ENCODE assay signal across 8 mouse cellular contexts in genomic region chr12:83688316-83689086, GRCm38 (mm10). TPM values are rescaled to one million over a fixed set of nuclear protein-coding genes. Genes with fewer than 3 reads are reported as not detected.
A peak's percentile ranks its signal among the peaks of the same experiment; 100 is the strongest.
DNase-seq lines count a peak whose midpoint lies in the region; ATAC-seq and TF ChIP-seq lines count a peak whose summit lies in the region.

No protein-coding gene starts in this region.

- WGBS in lung, adult 2 months: under 1% methylated on average over 49 of the region's 49 CpGs
- 2% methylated on average over 49 of the region's 49 CpGs for WGBS in forebrain, embryonic 10.5 days
- 1% methylated on average over 45 of the region's 49 CpGs for WGBS in intestine, embryonic 16.5 days

- H3K9ac ChIP-seq in intestine, embryonic 16.5 days (ENCODE audit: low read depth, low read length): peak overlapping the region; percentile 93

- no peak for TF ChIP-seq POLR2A in lung, adult 2 months (IDR thresholded peaks at IDR 0.05; ENCODE audit: borderline replicate concordance, extremely low read depth, low read depth, low read length)

- H3K27ac ChIP-seq in forebrain, embryonic 10.5 days: peak overlapping the region; percentile 96
- H3K27ac ChIP-seq in intestine, embryonic 16.5 days (ENCODE audit: low read length): peak overlapping the region; percentile 98

- H3K4me2 ChIP-seq in intestine, embryonic 16.5 days (ENCODE audit: low read depth, low read length): peak overlapping the region; percentile 62

- no peaks in the 10 kb centered on the region for H3K27me3 ChIP-seq in forebrain, embryonic 10.5 days (ENCODE audit: poor library complexity, severe bottlenecking)
- no peaks in the 10 kb centered on the region for H3K27me3 ChIP-seq in intestine, embryonic 16.5 days (replicated peaks; ENCODE audit: control insufficient read depth, insufficient read depth, low read length)

- TF ChIP-seq CTCF in lung, adult 2 months (IDR thresholded peaks at IDR 0.05; ENCODE audit: insufficient read depth, low read length): no peak

- H3K36me3 ChIP-seq in forebrain, embryonic 10.5 days (replicated peaks): peaks cover 34% of the 10 kb centered on the region
- no peaks in the 10 kb centered on the region for H3K36me3 ChIP-seq in intestine, embryonic 16.5 days (ENCODE audit: control insufficient read depth, insufficient read depth, low read length)

- no peak for DNase-seq in lung, adult 2 months
- DNase-seq in lung, postnatal 14 days: no peak
- DNase-seq in T-cell, adult 2 months (ENCODE audit: low spot score): peak; percentile 69
- DNase-seq in forebrain, embryonic 10.5 days (ENCODE audit: extremely low spot score, low spot score): no peak
- peak; percentile 51 for DNase-seq in telencephalon, adult 2 months (ENCODE audit: low read depth, low spot score)
- no peak for DNase-seq in gastrocnemius, postnatal 4 days (ENCODE audit: low spot score in 2 of 2)

- ATAC-seq in intestine, embryonic 16.5 days: peak; percentile 81
- ATAC-seq in megakaryocyte progenitor cell, adult 5-6 weeks (replicated peaks; ENCODE audit: poor library complexity): peak; percentile 63

- peak overlapping the region; percentile 83 for H3K4me3 ChIP-seq in lung, adult 2 months (replicated peaks; ENCODE audit: extremely low read depth, low read depth, low read length)
- peak overlapping the region; percentile 98 for H3K4me3 ChIP-seq in forebrain, embryonic 10.5 days
- H3K4me3 ChIP-seq in intestine, embryonic 16.5 days (ENCODE audit: low read length): peak overlapping the region; percentile 89

- H3K9me3 ChIP-seq in forebrain, embryonic 10.5 days: no peaks in the 10 kb centered on the region
- no peaks in the 10 kb centered on the region for H3K9me3 ChIP-seq in intestine, embryonic 16.5 days (ENCODE audit: control insufficient read depth, low read length)

- H3K4me1 ChIP-seq in lung, adult 2 months (ENCODE audit: control insufficient read depth, insufficient read depth, low read length): peaks cover 9% of the 10 kb centered on the region
- H3K4me1 ChIP-seq in forebrain, embryonic 10.5 days: peaks cover 27% of the 10 kb centered on the region
- peaks cover 36% of the 10 kb centered on the region for H3K4me1 ChIP-seq in intestine, embryonic 16.5 days (ENCODE audit: control insufficient read depth, insufficient read depth, low read length)

RNA-seq across cellular contexts. Expression of gene Psen1, which starts 0.5 kb away (rescaled TPM):
- 18.2 and 27.3 TPM in 2 replicates for polyA plus RNA-seq in lung, adult 2 months (2012; rRNA removed)
- polyA plus RNA-seq in forebrain, embryonic 10.5 days (2016; fragmentation: Nextera tagmentation; extraction: Ambion mirVana): 58.2 and 60.5 TPM in 2 replicates
- 98.6 and 107 TPM in 2 replicates for polyA plus RNA-seq in intestine, embryonic 16.5 days (2015; fragmentation: Nextera tagmentation; extraction: Ambion mirVana)
- 71.4 and 71.5 TPM in 2 replicates for total RNA-seq in megakaryocyte progenitor cell, adult 5-6 weeks (2015)
- 60.8 and 75.1 TPM in 2 replicates for total RNA-seq in megakaryocyte progenitor cell, adult 5-6 weeks (2017)
- 10 to 100 TPM; 39.0 to 39.3 TPM for total RNA-seq in gastrocnemius, postnatal 4 days (2021)

RNA-seq across cellular contexts. Expression of gene Rbm25, which starts 57.5 kb away (rescaled TPM):
- 22.3 and 32.3 TPM in 2 replicates for polyA plus RNA-seq in lung, adult 2 months (2012; rRNA removed)
- 294 and 319 TPM in 2 replicates for polyA plus RNA-seq in forebrain, embryonic 10.5 days (2016; fragmentation: Nextera tagmentation; extraction: Ambion mirVana)
- polyA plus RNA-seq in intestine, embryonic 16.5 days (2015; fragmentation: Nextera tagmentation; extraction: Ambion mirVana): 180 and 204 TPM in 2 replicates
- 198 and 253 TPM in 2 replicates for total RNA-seq in megakaryocyte progenitor cell, adult 5-6 weeks (2015)
- 166 and 257 TPM in 2 replicates for total RNA-seq in megakaryocyte progenitor cell, adult 5-6 weeks (2017)
- total RNA-seq in gastrocnemius, postnatal 4 days (2021): 100 to 1,000 TPM in 1 of 2 experiments, 10 to 100 TPM in 1; 84.5 to 100 TPM

Comparison
In these comparisons a context has a peak if more than half of its experiments do, and no peak if none do; other contexts are left out.
1. DNase-seq: peak in T-cell, adult 2 months (single experiment) and telencephalon, adult 2 months (single experiment); none in lung, adult 2 months (single experiment), lung, postnatal 14 days (single experiment), forebrain, embryonic 10.5 days (single experiment) and gastrocnemius, postnatal 4 days (0 of 2).
2. Peak in every context shown above with its lines, with median percentiles within 50 percentile points of each other: H3K4me3 ChIP-seq.